Mouse (Mus musculus) forebrain, embryonic 10.5 days (tissue): Measurements from ENCODE around the gene Gm49361. TPM values are rescaled to one million over a fixed set of nuclear protein-coding genes. Genes with fewer than 3 reads are reported as not detected.

ENCODE experiments used
- polyA plus RNA-seq: library from polyadenylated mRNA; unstranded; fragments of >200 nt; fragmentation: Nextera tagmentation; extraction: Ambion mirVana; gene quantifications from 2 replicates; pipeline ENCODE4 v1.2.1, GENCODE M21; 2016

Gene Gm49361
- polyA plus RNA-seq, 1 experiment from 2014 or later, result not detected

Other genes with a start within 250 kb of the Gm49361 start
- gene Il17d, start 221.3 kb downstream of the Gm49361 start, polyA plus RNA-seq, result 0.23 and 0.51 TPM in 2 replicates
- 95.9 and 99.0 TPM in 2 replicates for gene Eef1akmt1, start 174.5 kb downstream of the Gm49361 start, polyA plus RNA-seq
- gene Xpo4, start 80.7 kb downstream of the Gm49361 start, polyA plus RNA-seq, result 29.3 and 30.4 TPM in 2 replicates
- 13.8 and 15.6 TPM in 2 replicates for gene Lats2, start 12.3 kb upstream of the Gm49361 start, polyA plus RNA-seq
- 31.1 and 32.3 TPM in 2 replicates for gene Sap18, start 52.1 kb upstream of the Gm49361 start, polyA plus RNA-seq
- gene Ska3, start 80.1 kb upstream of the Gm49361 start, polyA plus RNA-seq, result 67.6 and 69.4 TPM in 2 replicates
- 148 and 159 TPM in 2 replicates for gene Mrpl57, start 80.1 kb upstream of the Gm49361 start, polyA plus RNA-seq
- 50.3 and 54.2 TPM in 2 replicates for gene Zdhhc20, start 144.2 kb upstream of the Gm49361 start, polyA plus RNA-seq